Mouse (Mus musculus) CH12.LX (cell line): ENCODE data around the gene Adamts6. TPM values are rescaled to one million over a fixed set of nuclear protein-coding genes. Genes with fewer than 3 reads are reported as not detected.
A peak's percentile ranks its signal among the peaks of the same experiment; 100 is the strongest.

Source experiments
- DNase-seq: peaks from one replicate; pipeline ENCODE4 v3.0.0-alpha.2; 2013; ENCODE audit errors: extremely low read depth
- H3K27ac ChIP-seq: 2 replicates; pipeline ENCODE4 v1.5.1; 2012; ENCODE audit warnings: low read depth, mild to moderate bottlenecking, control low read depth, moderate library complexity; ENCODE audit not compliant: insufficient read depth
- H3K27me3 ChIP-seq: replicated peaks from 2 replicates; pipeline ENCODE3; 2012; ENCODE audit warnings: inconsistent platforms
- H3K36me3 ChIP-seq, 2 experiments: replicated peaks in 1 of 2; 2 replicates each; pipeline versions ENCODE3 to v1.6.1; 2012; ENCODE audit warnings: inconsistent platforms in 1 of 2, low read length in 1 of 2, mild to moderate bottlenecking in 1 of 2, mixed read lengths in 1 of 2, moderate library complexity in 1 of 2; ENCODE audit not compliant: control insufficient read depth in 1 of 2, insufficient read depth in 1 of 2
- H3K4me1 ChIP-seq, 2 experiments: 2 replicates each; pipeline ENCODE4 v1.6.1; 2012; ENCODE audit warnings: inconsistent platforms in 1 of 2, moderate library complexity in 1 of 2; ENCODE audit not compliant: insufficient read depth in 2 of 2, control insufficient read depth in 1 of 2
- H3K4me2 ChIP-seq: 2 replicates; pipeline ENCODE4 v1.6.1; 2012; ENCODE audit warnings: low read depth, mild to moderate bottlenecking, control low read depth; ENCODE audit not compliant: poor library complexity, insufficient read depth, severe bottlenecking
- H3K4me3 ChIP-seq, 3 experiments: fragments of 150-350 bp in 1 of 3; sonication (generic) in 1 of 3; replicated peaks in 1 of 3; 2 replicates each; pipeline versions ENCODE3 to v1.5.1; 2011 to 2012; ENCODE audit warnings: low read depth in 2 of 3, low read length in 2 of 3, mild to moderate bottlenecking in 2 of 3, moderate library complexity in 2 of 3, control low read depth in 1 of 3, improper control_type of control experiment in 1 of 3, inconsistent platforms in 1 of 3, mixed read lengths in 1 of 3; ENCODE audit not compliant: poor library complexity in 1 of 3
- H3K79me2 ChIP-seq: replicated peaks from 2 replicates; pipeline ENCODE4 v1.6.1; 2012; ENCODE audit warnings: mild to moderate bottlenecking, moderate library complexity; ENCODE audit not compliant: control insufficient read depth, poor library complexity, insufficient read depth, severe bottlenecking; ENCODE audit errors: extremely low read depth
- H3K9ac ChIP-seq: 2 replicates; pipeline ENCODE4 v1.6.1; 2012; ENCODE audit warnings: low read depth, mild to moderate bottlenecking, control low read depth, moderate library complexity; ENCODE audit not compliant: insufficient read depth
- H3K9me3 ChIP-seq: replicated peaks from 2 replicates; pipeline ENCODE3; 2012; ENCODE audit warnings: low read length, inconsistent platforms, mixed read lengths
- CHD1 ChIP-seq: IDR thresholded peaks from 2 replicates; pipeline ENCODE4 v1.6.1; 2012; ENCODE audit warnings: low read depth, low read length, improper control_type of control experiment, inconsistent platforms
- CHD2 ChIP-seq: IDR thresholded peaks from 2 replicates; pipeline ENCODE4 v1.6.1; 2011; ENCODE audit warnings: low read length, improper control_type of control experiment
- E2F4 ChIP-seq: IDR thresholded peaks from 2 replicates; pipeline ENCODE4 v1.6.1; 2011; ENCODE audit warnings: low read depth, low read length, improper control_type of control experiment; ENCODE audit not compliant: insufficient replicate concordance
- ETS1 ChIP-seq: conservative IDR thresholded peaks from 2 replicates; pipeline ENCODE4 v1.6.1; 2012; ENCODE audit warnings: low read depth, mild to moderate bottlenecking, inconsistent platforms, low read length, improper control_type of control experiment, moderate library complexity
- IRF4 ChIP-seq: IDR thresholded peaks from 2 replicates; pipeline ENCODE4 v1.6.1; 2014; ENCODE audit warnings: low read depth, mild to moderate bottlenecking, inconsistent platforms, low read length, improper control_type of control experiment
- JUN ChIP-seq: IDR thresholded peaks from 2 replicates; pipeline ENCODE4 v1.6.1; 2011; ENCODE audit warnings: low read depth, mild to moderate bottlenecking, low read length, improper control_type of control experiment, moderate library complexity; ENCODE audit not compliant: insufficient read depth
- MAX ChIP-seq: IDR thresholded peaks from 2 replicates; pipeline ENCODE4 v1.6.1; 2011; ENCODE audit warnings: low read length, improper control_type of control experiment
- MEF2A ChIP-seq: IDR thresholded peaks from 2 replicates; pipeline ENCODE4 v1.6.1; 2014; ENCODE audit warnings: low read depth, mild to moderate bottlenecking, inconsistent platforms, low read length, improper control_type of control experiment, borderline replicate concordance
- MXI1 ChIP-seq: IDR thresholded peaks from 2 replicates; pipeline ENCODE4 v1.6.1; 2011; ENCODE audit warnings: mild to moderate bottlenecking, low read depth, low read length, improper control_type of control experiment
- NELFE ChIP-seq: IDR thresholded peaks from 2 replicates; pipeline ENCODE4 v1.6.1; 2011; ENCODE audit warnings: low read depth, low read length, improper control_type of control experiment
- PAX5 ChIP-seq: IDR thresholded peaks from 2 replicates; pipeline ENCODE4 v1.6.1; 2012; ENCODE audit warnings: low read length, inconsistent platforms, mixed read lengths
- POLR2A ChIP-seq: IDR thresholded peaks from 2 replicates; pipeline ENCODE4 v1.6.1; 2011; ENCODE audit warnings: low read depth, mild to moderate bottlenecking, improper control_type of control experiment, low read length
- RAD21 ChIP-seq: IDR thresholded peaks from 2 replicates; pipeline ENCODE4 v1.6.1; 2011; ENCODE audit warnings: low read depth, mild to moderate bottlenecking, low read length, improper control_type of control experiment, moderate library complexity
- RCOR1 ChIP-seq: conservative IDR thresholded peaks from 2 replicates; pipeline ENCODE4 v1.6.1; 2012; ENCODE audit warnings: low read depth, mild to moderate bottlenecking, inconsistent platforms, low read length, improper control_type of control experiment
- SIN3A ChIP-seq: IDR thresholded peaks from 2 replicates; pipeline ENCODE4 v1.6.1; 2012; ENCODE audit warnings: low read length, improper control_type of control experiment, inconsistent platforms
- SMC3 ChIP-seq: IDR thresholded peaks from 2 replicates; pipeline ENCODE4 v1.6.1; 2011; ENCODE audit warnings: low read depth, low read length, improper control_type of control experiment
- TBP ChIP-seq: conservative IDR thresholded peaks from 2 replicates; pipeline ENCODE4 v1.6.1; 2011; ENCODE audit warnings: low read depth, low read length, improper control_type of control experiment
- TCF12 ChIP-seq: IDR thresholded peaks from 2 replicates; pipeline ENCODE4 v1.6.1; 2014; ENCODE audit warnings: low read depth, mild to moderate bottlenecking, inconsistent platforms, low read length, improper control_type of control experiment
- USF1 ChIP-seq: IDR thresholded peaks from 2 replicates; pipeline ENCODE4 v1.6.1; 2014; ENCODE audit warnings: low read depth, mild to moderate bottlenecking, inconsistent platforms, low read length, improper control_type of control experiment
- USF2 ChIP-seq: conservative IDR thresholded peaks from 2 replicates; pipeline ENCODE4 v1.6.1; 2011; ENCODE audit warnings: low read depth, low read length, improper control_type of control experiment
- ZC3H11A ChIP-seq: IDR thresholded peaks from 2 replicates; pipeline ENCODE4 v1.6.1; 2012; ENCODE audit warnings: low read depth, mild to moderate bottlenecking, inconsistent platforms, low read length, improper control_type of control experiment
- ZMIZ1 ChIP-seq: IDR thresholded peaks from 2 replicates; pipeline ENCODE4 v1.6.1; 2012; ENCODE audit warnings: low read depth, mild to moderate bottlenecking, inconsistent platforms, low read length, improper control_type of control experiment
- ZNF384 ChIP-seq: IDR thresholded peaks from 2 replicates; pipeline ENCODE4 v1.6.1; 2012; ENCODE audit warnings: low read depth, low read length, improper control_type of control experiment, inconsistent platforms
- dilution Hi-C: fragments of 300-500 bp; cut with MboI; formaldehyde crosslinking; loops from 2 replicates; pipeline ENCODE4 v1.14.3; 2020; ENCODE audit warnings: low sequenced_read_pairs; ENCODE audit not compliant: extremely low pct_unique_long_range_greater_than_20kb, extremely low pct_ligation_motif_present
- in situ Hi-C: fragments of 300-500 bp; cut with MboI; formaldehyde crosslinking; loops from 3 replicates; pipeline ENCODE4 v1.14.3; 2019; ENCODE audit warnings: low sequenced_read_pairs, low pct_ligation_motif_present, low pct_unique_long_range_greater_than_20kb, mixed read lengths
- polyA plus RNA-seq: library from polyadenylated mRNA; unstranded; fragments of >175 nt; gene quantifications from 2 replicates; pipeline ENCODE4 v1.2.1, GENCODE M21; 2012; ENCODE audit warnings: low read depth; ENCODE audit not compliant: insufficient read length
- total RNA-seq, 2 experiments: library from RNA; depleted of rRNA; stranded (reverse); fragments of 300-350 nt in 1 of 2; fragments of >200 nt in 1 of 2; gene quantifications; 2 replicates each; pipeline ENCODE4 v1.2.3; 2012 to 2014

Adamts6 gene
- total and polyA plus RNA-seq, 3 experiments = 0.34 to 1.1 (median 0.72) TPM

GRCm38 (mm10) chr13:104285737-104286311, 1.8 kb upstream of the Adamts6 start:
- Histone ChIP-seq H3K4me1 (peaks cover 0 to 12% of the 10 kb centered on the region in 2 experiments; a peak in 1 of 4 replicates), H3K27ac (no peak overlapping the region), H3K4me2 (peak overlapping the region; percentile 99), H3K36me3 (no peaks in the 10 kb centered on the region), H3K9ac (peak overlapping the region; percentile 69), H3K9me3 (no peaks in the 10 kb centered on the region), H3K79me2 (no peaks in the 10 kb centered on the region; the same call in 1 of the 2 replicates), H3K4me3 (peak overlapping the region; percentile 57 to 76 (median 70)), H3K27me3 (no peaks in the 10 kb centered on the region)
- no peak for TF ChIP-seq RCOR1
- TF ChIP-seq IRF4 = 0 out of 2 replicates have a peak, but pooled peaks have one; percentile 16
- TF ChIP-seq JUN = no peak
- peak; percentile 20 for DNase-seq
- dilution Hi-C loops = no loop called here
- in situ Hi-C loops = loop anchor here (10.0 kb wide), 1 partner anchor 499 kb away; no protein-coding TSS in a partner anchor

DNA sequence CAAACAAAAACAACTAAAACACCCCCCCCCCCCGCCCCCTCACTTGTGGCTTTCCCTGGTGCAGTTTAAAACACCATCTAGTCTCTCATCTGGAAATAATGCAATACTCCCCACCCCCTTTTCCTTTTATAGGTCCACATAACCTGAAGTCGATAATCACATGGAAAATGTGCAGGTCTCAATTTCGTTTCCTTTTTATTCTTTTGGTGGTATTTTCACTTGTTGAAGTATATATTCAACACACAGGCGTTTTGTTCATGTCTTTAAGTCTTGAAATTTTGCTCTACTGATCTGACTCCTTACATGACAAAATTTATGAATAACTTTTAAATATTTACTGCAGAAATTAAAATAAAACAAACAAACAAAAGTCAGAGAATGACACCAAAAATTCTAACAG, 1.3 kb upstream of the Adamts6 start:
- Histone ChIP-seq H3K9me3 (no peaks in the 10 kb centered on the region), H3K4me3 (peak overlapping the region in 2 of 3 experiments; percentile 57 to 76), H3K4me1 (peaks cover 0 to 12% of the 10 kb centered on the region in 2 experiments; a peak in 1 of 4 replicates), H3K79me2 (no peaks in the 10 kb centered on the region; the same call in 1 of the 2 replicates), H3K27ac (no peak overlapping the region), H3K9ac (peak overlapping the region; percentile 69), H3K36me3 (no peaks in the 10 kb centered on the region), H3K4me2 (peak overlapping the region; percentile 100), H3K27me3 (no peaks in the 10 kb centered on the region)
- in situ Hi-C loops (loop anchor here (10.0 kb wide), 1 partner anchor 498 kb away; no protein-coding TSS in a partner anchor), dilution Hi-C loops (no loop called here)
- peak; percentile 27 for DNase-seq
- TF ChIP-seq ZC3H11A (no peak), E2F4 (0 out of 2 replicates have a peak, but pooled peaks have one; percentile 17)

GRCm38 (mm10) chr13:104286897-104287309, 732 bp upstream of the Adamts6 start:
- Histone ChIP-seq H3K27ac (no peak overlapping the region; the same call in 1 of the 2 replicates), H3K4me2 (peak overlapping the region; percentile 100), H3K36me3 (no peaks in the 10 kb centered on the region), H3K79me2 (no peaks in the 10 kb centered on the region; the same call in 1 of the 2 replicates), H3K4me1 (peaks cover 0 to 12% of the 10 kb centered on the region in 2 experiments; a peak in 1 of 4 replicates), H3K9ac (peak overlapping the region; percentile 37; the same call in 1 of the 2 replicates), H3K9me3 (no peaks in the 10 kb centered on the region), H3K4me3 (peak overlapping the region; percentile 51 to 57 (median 53)), H3K27me3 (no peaks in the 10 kb centered on the region)
- DNase-seq = peak; percentile 96
- in situ Hi-C loops (loop anchor here (10.0 kb wide), 1 partner anchor 498 kb away; no protein-coding TSS in a partner anchor), dilution Hi-C loops (no loop called here)
- peak; percentile 78 for TF ChIP-seq ZNF384
- TF ChIP-seq MXI1 = peak; percentile 76; the same call in 1 of the 2 replicates
- no peak for TF ChIP-seq NELFE
- TF ChIP-seq SIN3A = peak; percentile 45; the same call in 1 of the 2 replicates
- peak; percentile 93 for TF ChIP-seq ETS1
- peak; percentile 85 for TF ChIP-seq USF1
- TF ChIP-seq E2F4 = no peak
- no peak for TF ChIP-seq CHD1
- TF ChIP-seq MAX = peak; percentile 94
- TF ChIP-seq RAD21 = no peak; the same call in 1 of the 2 replicates
- peak; percentile 87 for TF ChIP-seq CHD2
- TF ChIP-seq TCF12 = peak; percentile 83
- TF ChIP-seq RCOR1 = no peak; the same call in 1 of the 2 replicates
- TF ChIP-seq MEF2A = peak; percentile 55; the same call in 1 of the 2 replicates
- TF ChIP-seq POLR2A = 0 out of 2 replicates have a peak, but pooled peaks have one; percentile 25
- TF ChIP-seq SMC3 = no peak
- no peak for TF ChIP-seq PAX5
- TF ChIP-seq TBP = no peak
- TF ChIP-seq USF2 = peak; percentile 78
- TF ChIP-seq ZMIZ1 = no peak
